Mouse (Mus musculus): ENCODE measurements around the gene Asb2. TPM values are rescaled to one million over a fixed set of nuclear protein-coding genes. Genes with fewer than 3 reads are reported as not detected.
A peak's percentile ranks its signal among the peaks of the same experiment; 100 is the strongest.

The Asb2 gene
- polyA plus RNA-seq, 1 experiment from 2014 or later, result 0.40 TPM

- ATAC-seq, result peak; percentile 73
These were observed 20.3 kb upstream of the Asb2 start for GRCm38 (mm10) chr12:103376124-103376523.

DNA sequence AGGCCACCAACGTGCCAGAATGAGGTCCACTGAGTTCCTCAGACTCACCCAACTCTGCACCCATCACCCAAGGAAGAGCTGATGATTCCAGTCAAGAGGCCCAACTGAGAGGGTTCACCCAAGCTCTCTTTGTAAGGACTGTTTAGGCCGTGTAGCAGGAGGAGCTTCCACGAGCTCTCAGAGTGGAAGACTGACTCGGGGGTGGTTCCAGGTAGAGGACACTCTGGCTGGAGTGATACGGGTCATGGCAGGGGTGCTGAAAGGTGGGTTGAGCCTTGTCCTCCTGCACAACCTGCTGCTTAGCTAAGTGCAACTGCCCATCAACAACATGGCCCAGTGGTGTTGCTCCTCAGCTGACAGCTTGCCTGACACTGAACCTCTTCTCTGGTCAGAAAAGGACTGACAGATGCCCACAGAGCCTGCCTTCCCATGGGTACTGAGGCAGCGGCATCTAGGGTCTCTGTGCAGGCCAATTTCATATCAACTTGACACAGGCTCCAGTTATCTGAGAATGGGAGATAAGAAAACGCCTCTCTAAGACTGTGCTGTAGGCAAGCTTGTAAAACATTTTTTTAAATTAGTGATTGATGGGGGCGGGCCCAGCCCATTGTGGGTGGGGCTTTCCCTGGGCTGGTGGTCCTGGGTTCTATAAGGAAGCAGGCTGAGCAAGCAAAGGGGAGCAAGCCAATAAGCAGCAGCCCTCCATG lies 17.9 kb upstream of the Asb2 start:
- ATAC-seq, result no peak
- Histone ChIP-seq H3K4me3 (no peak overlapping the region), H3K27me3 (0 out of 2 replicates have a peak, but pooled peaks cover 3% of the 10 kb centered on the region), H3K9ac (no peak overlapping the region), H3K27ac (no peak overlapping the region), H3K9me3 (replicated peaks) (no peaks in the 10 kb centered on the region), H3K4me1 (peaks cover 8% of the 10 kb centered on the region; the same call in 1 of the 2 replicates), H3K36me3 (ENCODE audit: poor library complexity, severe bottlenecking) (no peaks in the 10 kb centered on the region), H3K4me2 (no peak overlapping the region)
- WGBS, result 80% methylated on average over 8 of the region's 8 CpGs

More at GRCm38 (mm10) chr12:103376124-103376523, 20.3 kb upstream of the Asb2 start:
- H3K4me2 ChIP-seq, result no peak overlapping the region
- no peaks in the 10 kb centered on the region for H3K27me3 ChIP-seq
- no peaks in the 10 kb centered on the region for H3K36me3 ChIP-seq (ENCODE audit: poor library complexity, severe bottlenecking)
- no peak overlapping the region for H3K9ac ChIP-seq
- 68% methylated on average over 5 of the region's 5 CpGs for WGBS
- peaks cover 8% of the 10 kb centered on the region; the same call in 1 of the 2 replicates for H3K4me1 ChIP-seq
- H3K27ac ChIP-seq, result peak overlapping the region; percentile 45
- no peak overlapping the region for H3K4me3 ChIP-seq
- no peaks in the 10 kb centered on the region; the same call in 1 of the 2 replicates for H3K9me3 ChIP-seq (replicated peaks)

DNA sequence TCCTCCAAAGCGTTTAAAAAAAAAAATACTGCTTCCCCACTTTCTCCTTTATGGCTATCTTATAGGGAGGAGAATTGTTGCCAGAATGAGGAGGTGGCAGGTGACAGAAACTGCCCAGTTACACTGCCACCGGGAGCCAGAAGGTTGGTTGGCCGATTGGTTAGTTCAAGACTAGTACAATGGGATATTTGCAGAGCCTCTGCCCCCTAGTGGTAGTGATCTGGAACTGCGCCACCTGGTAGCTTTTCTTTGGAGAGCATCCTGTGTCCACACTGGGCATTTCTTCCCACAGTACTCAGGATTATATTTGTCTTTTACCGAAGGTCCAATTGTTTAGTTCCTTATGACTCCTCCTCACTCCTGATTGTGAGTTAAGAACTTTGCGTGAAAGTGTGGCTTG lies 15.9 kb upstream of the Asb2 start:
- H3K4me1 ChIP-seq, result peaks cover 12% of the 10 kb centered on the region; the same call in 1 of the 2 replicates
- H3K9ac ChIP-seq, result no peak overlapping the region
- no peak overlapping the region for H3K27ac ChIP-seq
- 0 out of 2 replicates have a peak, but pooled peaks cover 3% of the 10 kb centered on the region for H3K27me3 ChIP-seq
- no peak overlapping the region for H3K4me2 ChIP-seq
- no peaks in the 10 kb centered on the region for H3K36me3 ChIP-seq (ENCODE audit: poor library complexity, severe bottlenecking)
- WGBS, result 29% methylated on average over 6 of the region's 6 CpGs
- no peak overlapping the region for H3K4me3 ChIP-seq
- H3K9me3 ChIP-seq (replicated peaks), result no peaks in the 10 kb centered on the region
- ATAC-seq, result no peak

GRCm38 (mm10) chr12:103370861-103371260 lies 15.1 kb upstream of the Asb2 start:
- H3K36me3 ChIP-seq (ENCODE audit: poor library complexity, severe bottlenecking), result no peaks in the 10 kb centered on the region
- ATAC-seq, result no peak
- WGBS, result 81% methylated on average over 4 of the region's 4 CpGs
- H3K4me3 ChIP-seq, result no peak overlapping the region
- peaks cover 4% of the 10 kb centered on the region; the same call in 1 of the 2 replicates for H3K4me1 ChIP-seq
- 0 out of 2 replicates have a peak, but pooled peaks cover 3% of the 10 kb centered on the region for H3K27me3 ChIP-seq
- no peak overlapping the region for H3K4me2 ChIP-seq
- no peaks in the 10 kb centered on the region for H3K9me3 ChIP-seq (replicated peaks)
- H3K9ac ChIP-seq, result no peak overlapping the region
- H3K27ac ChIP-seq, result no peak overlapping the region

GRCm38 (mm10) chr12:103368777-103369176 lies 13.0 kb upstream of the Asb2 start:
- Histone ChIP-seq H3K4me3 (no peak overlapping the region), H3K9ac (no peak overlapping the region), H3K27ac (no peak overlapping the region), H3K9me3 (replicated peaks) (no peaks in the 10 kb centered on the region), H3K27me3 (0 out of 2 replicates have a peak, but pooled peaks cover 3% of the 10 kb centered on the region), H3K4me1 (peaks cover 4% of the 10 kb centered on the region; the same call in 1 of the 2 replicates), H3K4me2 (no peak overlapping the region), H3K36me3 (ENCODE audit: poor library complexity, severe bottlenecking) (no peaks in the 10 kb centered on the region)
- WGBS, result 72% methylated on average over 2 of the region's 2 CpGs
- ATAC-seq, result no peak

- Histone ChIP-seq H3K4me2 (peak overlapping the region; percentile 24; the same call in 1 of the 2 replicates), H3K27ac (no peak overlapping the region), H3K4me1 (peaks cover 4% of the 10 kb centered on the region; the same call in 1 of the 2 replicates), H3K9ac (no peak overlapping the region), H3K4me3 (no peak overlapping the region), H3K36me3 (ENCODE audit: poor library complexity, severe bottlenecking) (no peaks in the 10 kb centered on the region), H3K9me3 (replicated peaks) (no peaks in the 10 kb centered on the region), H3K27me3 (0 out of 2 replicates have a peak, but pooled peaks cover 3% of the 10 kb centered on the region)
- 88% methylated on average over 7 of the region's 7 CpGs for WGBS
- peak; percentile 11; the same call in 1 of the 2 replicates for ATAC-seq
These were observed 12.5 kb upstream of the Asb2 start for GRCm38 (mm10) chr12:103368326-103368669.

- peak overlapping the region; percentile 24; the same call in 1 of the 2 replicates for H3K4me2 ChIP-seq
- WGBS, result 19% methylated on average over 18 of the region's 18 CpGs
- no peaks in the 10 kb centered on the region for H3K36me3 ChIP-seq (ENCODE audit: poor library complexity, severe bottlenecking)
- no peak overlapping the region for H3K27ac ChIP-seq
- no peak overlapping the region for H3K4me3 ChIP-seq
- peak; percentile 84 for ATAC-seq
- H3K27me3 ChIP-seq, result 0 out of 2 replicates have a peak, but pooled peaks cover 3% of the 10 kb centered on the region
- H3K9ac ChIP-seq, result no peak overlapping the region
- peaks cover 4% of the 10 kb centered on the region; the same call in 1 of the 2 replicates for H3K4me1 ChIP-seq
- H3K9me3 ChIP-seq (replicated peaks), result no peaks in the 10 kb centered on the region
These were observed 12.0 kb upstream of the Asb2 start for GRCm38 (mm10) chr12:103367620-103368325.

GRCm38 (mm10) chr12:103367171-103367570 lies 11.4 kb upstream of the Asb2 start:
- no peak for ATAC-seq
- H3K4me2 ChIP-seq, result no peak overlapping the region
- 0 out of 2 replicates have a peak, but pooled peaks cover 3% of the 10 kb centered on the region for H3K27me3 ChIP-seq
- no peaks in the 10 kb centered on the region for H3K36me3 ChIP-seq (ENCODE audit: poor library complexity, severe bottlenecking)
- no peak overlapping the region for H3K9ac ChIP-seq
- WGBS, result 76% methylated on average over 2 of the region's 2 CpGs
- no peak overlapping the region for H3K4me3 ChIP-seq
- H3K27ac ChIP-seq, result no peak overlapping the region
- H3K9me3 ChIP-seq (replicated peaks), result no peaks in the 10 kb centered on the region
- H3K4me1 ChIP-seq, result peaks cover 4% of the 10 kb centered on the region; the same call in 1 of the 2 replicates

DNA sequence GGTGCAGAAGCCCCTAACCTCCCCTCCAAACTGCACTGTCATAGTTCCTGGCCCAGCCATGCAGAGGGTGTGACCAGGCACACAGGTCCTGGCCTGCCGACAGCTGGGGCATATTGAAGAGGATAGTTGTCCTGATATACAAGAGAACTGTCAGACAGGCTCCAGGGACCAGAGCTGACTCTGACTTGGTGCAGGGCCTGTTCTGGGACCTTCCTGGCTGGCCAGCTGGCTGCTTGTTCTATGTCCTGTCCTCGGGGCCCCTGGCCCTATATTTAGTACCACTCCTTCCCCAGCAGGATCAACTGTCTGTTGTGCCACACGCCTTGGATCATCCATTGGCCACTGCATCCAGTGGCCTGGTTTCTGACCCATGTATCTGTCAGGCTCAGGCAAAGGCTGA lies 6.5 kb upstream of the Asb2 start:
- Histone ChIP-seq H3K27me3 (no peaks in the 10 kb centered on the region), H3K36me3 (ENCODE audit: poor library complexity, severe bottlenecking) (no peaks in the 10 kb centered on the region)
- WGBS, result 79% methylated on average over 3 of the region's 3 CpGs

DNA sequence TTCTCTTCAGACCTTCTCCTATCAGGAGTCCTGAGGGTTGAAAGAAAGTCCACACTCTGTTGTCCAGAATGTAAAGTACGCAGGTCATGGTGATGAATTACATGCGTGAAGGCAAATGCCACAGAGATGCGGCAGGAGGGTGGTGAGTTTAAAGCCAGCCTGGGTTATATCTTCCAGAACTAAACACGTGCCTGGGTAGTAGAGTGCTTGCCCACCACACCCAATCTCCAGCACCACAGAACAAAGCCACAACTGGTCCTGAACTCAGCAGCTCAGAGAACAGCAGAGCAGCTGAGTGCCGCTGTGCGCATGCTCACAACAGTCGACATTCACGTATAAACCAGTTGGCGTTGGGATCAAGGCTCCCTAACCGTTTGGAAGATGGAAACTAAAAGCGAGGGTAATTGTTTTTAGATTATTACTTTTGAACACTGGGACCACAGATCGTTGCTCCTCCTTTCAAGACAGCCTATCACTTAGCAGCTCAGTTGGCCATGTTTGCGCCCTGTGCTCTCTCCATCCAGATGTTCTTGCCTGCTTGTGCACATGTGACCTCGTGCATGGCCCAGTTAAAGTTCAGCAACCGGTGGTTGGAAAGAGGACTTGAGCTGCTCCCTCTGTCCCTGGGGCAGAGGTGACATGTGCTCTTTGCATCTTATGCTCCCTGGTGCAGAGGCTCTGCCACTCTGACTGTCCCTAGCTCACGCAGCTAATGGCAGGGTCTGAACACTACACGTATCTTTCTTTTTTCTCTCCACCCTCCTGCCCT lies 5.9 kb upstream of the Asb2 start:
- no peak for ATAC-seq

More for the DNA sequence above, 6.5 kb upstream of the Asb2 start:
- H3K4me2 ChIP-seq, result no peak overlapping the region
- no peak overlapping the region for H3K9ac ChIP-seq
- no peaks in the 10 kb centered on the region for H3K9me3 ChIP-seq (replicated peaks)
- ATAC-seq, result no peak
- H3K4me1 ChIP-seq, result peaks cover under 1% of the 10 kb centered on the region; the same call in 1 of the 2 replicates
- no peak overlapping the region for H3K27ac ChIP-seq
- H3K4me3 ChIP-seq, result no peak overlapping the region

GRCm38 (mm10) chr12:103360812-103361211 lies 5.0 kb upstream of the Asb2 start:
- no peak overlapping the region for H3K4me3 ChIP-seq
- no peak for ATAC-seq
- WGBS, result 84% methylated on average over 8 of the region's 8 CpGs
- H3K27ac ChIP-seq, result no peak overlapping the region
- H3K27me3 ChIP-seq, result no peaks in the 10 kb centered on the region
- H3K4me1 ChIP-seq, result no peaks in the 10 kb centered on the region
- H3K9me3 ChIP-seq (replicated peaks), result no peaks in the 10 kb centered on the region
- H3K9ac ChIP-seq, result no peak overlapping the region
- H3K36me3 ChIP-seq (ENCODE audit: poor library complexity, severe bottlenecking), result no peaks in the 10 kb centered on the region
- H3K4me2 ChIP-seq, result no peak overlapping the region

More for the DNA sequence above, 5.9 kb upstream of the Asb2 start:
- H3K4me1 ChIP-seq, result no peaks in the 10 kb centered on the region
- no peaks in the 10 kb centered on the region for H3K27me3 ChIP-seq
- H3K9me3 ChIP-seq (replicated peaks), result no peaks in the 10 kb centered on the region
- H3K4me2 ChIP-seq, result no peak overlapping the region
- no peaks in the 10 kb centered on the region for H3K36me3 ChIP-seq (ENCODE audit: poor library complexity, severe bottlenecking)
- H3K27ac ChIP-seq, result no peak overlapping the region
- 89% methylated on average over 17 of the region's 17 CpGs for WGBS
- H3K4me3 ChIP-seq, result no peak overlapping the region
- H3K9ac ChIP-seq, result no peak overlapping the region
